Mouse (Mus musculus): Measurements from ENCODE around the gene Cct3. TPM values are rescaled to one million over a fixed set of nuclear protein-coding genes. Genes with fewer than 3 reads are reported as not detected.
A peak's percentile ranks its signal among the peaks of the same experiment; 100 is the strongest.
"Not testable (repeated sequence)": the region's sequence is repeated elsewhere in the genome, so short reads cannot be mapped to it uniquely, and the experiment has no call there.

Cct3 gene
- polyA plus RNA-seq, 1 experiment from 2014 or later = 442 TPM

GRCm38 (mm10) chr3:88339006-88339405 lies 42.1 kb downstream of the Cct3 start:
- Histone ChIP-seq H3K4me2 (no peak overlapping the region), H3K36me3 (replicated peaks) (peaks cover 24% of the 10 kb centered on the region), H3K4me1 (peaks cover 28% of the 10 kb centered on the region), H3K4me3 (no peak overlapping the region), H3K9me3 (no peaks in the 10 kb centered on the region), H3K27ac (no peak overlapping the region), H3K9ac (no peak overlapping the region), H3K27me3 (replicated peaks) (no peaks in the 10 kb centered on the region)
- WGBS = 82% methylated on average over 3 of the region's 3 CpGs
- ATAC-seq (replicated peaks) = no peak

GRCm38 (mm10) chr3:88350732-88351131 lies 53.8 kb downstream of the Cct3 start:
- 95% methylated on average over 13 of the region's 13 CpGs for WGBS
- no peak for ATAC-seq (replicated peaks)
- no peaks in the 10 kb centered on the region for H3K27me3 ChIP-seq (replicated peaks)

GRCm38 (mm10) chr3:88352907-88353306 lies 56.0 kb downstream of the Cct3 start:
- Histone ChIP-seq H3K9ac (no peak overlapping the region), H3K4me1 (no peaks in the 10 kb centered on the region), H3K4me3 (no peak overlapping the region), H3K36me3 (replicated peaks) (peaks cover 85% of the 10 kb centered on the region), H3K9me3 (no peaks in the 10 kb centered on the region), H3K27ac (no peak overlapping the region), H3K4me2 (no peak overlapping the region), H3K27me3 (replicated peaks) (no peaks in the 10 kb centered on the region)
- WGBS = 94% methylated on average over 9 of the region's 9 CpGs
- ATAC-seq (replicated peaks) = no peak

More at GRCm38 (mm10) chr3:88350732-88351131, 53.8 kb downstream of the Cct3 start:
- Histone ChIP-seq H3K9me3 (no peaks in the 10 kb centered on the region), H3K4me1 (no peaks in the 10 kb centered on the region), H3K36me3 (replicated peaks) (peaks cover 95% of the 10 kb centered on the region), H3K9ac (no peak overlapping the region), H3K27ac (no peak overlapping the region), H3K4me2 (no peak overlapping the region), H3K4me3 (no peak overlapping the region)

- Histone ChIP-seq H3K27ac (no peak overlapping the region), H3K4me2 (no peak overlapping the region), H3K4me3 (no peak overlapping the region), H3K36me3 (replicated peaks) (peaks cover 83% of the 10 kb centered on the region), H3K9ac (no peak overlapping the region), H3K4me1 (no peaks in the 10 kb centered on the region), H3K9me3 (no peaks in the 10 kb centered on the region), H3K27me3 (replicated peaks) (no peaks in the 10 kb centered on the region)
- WGBS = 92% methylated on average over 8 of the region's 8 CpGs
- no peak for ATAC-seq (replicated peaks)
These were observed 57.7 kb downstream of the Cct3 start for GRCm38 (mm10) chr3:88354396-88355165.

DNA sequence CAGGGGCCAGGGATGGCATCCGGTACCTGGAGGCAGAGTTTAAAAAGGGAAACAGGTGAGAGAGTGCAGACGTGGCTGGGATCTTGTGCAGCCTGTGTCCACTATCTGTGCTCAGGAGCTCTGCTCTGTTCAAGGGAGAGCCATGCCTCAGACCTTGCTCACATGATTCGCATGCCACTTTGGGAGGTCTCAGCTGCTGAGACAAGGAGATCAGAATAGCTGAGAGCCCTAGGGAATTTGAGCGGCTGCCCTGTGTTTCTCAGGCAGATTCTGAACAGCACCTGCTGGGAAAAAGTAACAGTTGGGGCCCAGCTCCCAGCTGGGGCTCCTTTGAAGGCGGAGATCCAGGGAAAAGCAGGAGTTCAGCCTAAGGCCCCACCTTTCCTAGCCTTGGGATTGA lies 62.7 kb downstream of the Cct3 start:
- Histone ChIP-seq H3K36me3 (replicated peaks) (peaks cover 54% of the 10 kb centered on the region), H3K4me2 (no peak overlapping the region), H3K9me3 (no peaks in the 10 kb centered on the region), H3K4me1 (no peaks in the 10 kb centered on the region), H3K9ac (no peak overlapping the region), H3K4me3 (no peak overlapping the region), H3K27ac (no peak overlapping the region), H3K27me3 (replicated peaks) (no peaks in the 10 kb centered on the region)
- WGBS = 58% methylated on average over 5 of the region's 5 CpGs
- ATAC-seq (replicated peaks) = no peak

DNA sequence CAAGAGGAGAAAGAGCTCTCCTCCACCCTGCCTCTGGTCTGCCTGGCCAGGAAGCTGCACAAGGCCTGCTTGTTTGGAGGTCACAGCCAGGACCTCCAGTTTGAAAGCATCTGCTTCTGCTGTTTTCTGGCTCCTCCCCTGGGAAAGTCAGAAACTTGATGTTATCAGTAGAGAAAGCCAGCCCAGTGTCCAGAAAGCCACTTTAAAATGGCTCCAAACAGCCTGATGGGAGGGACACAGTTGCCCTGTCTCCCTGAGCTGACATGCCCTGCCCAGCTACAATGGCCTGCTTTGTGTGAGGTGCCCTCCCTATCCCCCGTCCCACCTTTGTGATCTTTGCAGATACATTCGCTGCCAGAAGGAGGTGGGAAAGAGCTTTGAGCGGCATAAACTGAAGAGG lies 63.1 kb downstream of the Cct3 start:
- peaks cover 50% of the 10 kb centered on the region for H3K36me3 ChIP-seq (replicated peaks)
- no peak overlapping the region for H3K9ac ChIP-seq
- no peak for ATAC-seq (replicated peaks)
- H3K27ac ChIP-seq = no peak overlapping the region
- 75% methylated on average over 3 of the region's 3 CpGs for WGBS
- no peaks in the 10 kb centered on the region for H3K4me1 ChIP-seq
- H3K9me3 ChIP-seq = no peaks in the 10 kb centered on the region
- no peak overlapping the region for H3K4me2 ChIP-seq
- 0 out of 2 replicates have a peak, but pooled peaks cover 1% of the 10 kb centered on the region for H3K27me3 ChIP-seq (replicated peaks)
- H3K4me3 ChIP-seq = no peak overlapping the region

GRCm38 (mm10) chr3:88361096-88361495 lies 64.2 kb downstream of the Cct3 start:
- no peak for ATAC-seq (replicated peaks)
- Histone ChIP-seq H3K4me1 (no peaks in the 10 kb centered on the region), H3K9me3 (no peaks in the 10 kb centered on the region), H3K27me3 (replicated peaks) (peaks cover 12% of the 10 kb centered on the region), H3K4me3 (no peak overlapping the region), H3K9ac (no peak overlapping the region), H3K4me2 (no peak overlapping the region), H3K27ac (no peak overlapping the region), H3K36me3 (replicated peaks) (peaks cover 39% of the 10 kb centered on the region)
- WGBS = 82% methylated on average over 6 of the region's 6 CpGs

DNA sequence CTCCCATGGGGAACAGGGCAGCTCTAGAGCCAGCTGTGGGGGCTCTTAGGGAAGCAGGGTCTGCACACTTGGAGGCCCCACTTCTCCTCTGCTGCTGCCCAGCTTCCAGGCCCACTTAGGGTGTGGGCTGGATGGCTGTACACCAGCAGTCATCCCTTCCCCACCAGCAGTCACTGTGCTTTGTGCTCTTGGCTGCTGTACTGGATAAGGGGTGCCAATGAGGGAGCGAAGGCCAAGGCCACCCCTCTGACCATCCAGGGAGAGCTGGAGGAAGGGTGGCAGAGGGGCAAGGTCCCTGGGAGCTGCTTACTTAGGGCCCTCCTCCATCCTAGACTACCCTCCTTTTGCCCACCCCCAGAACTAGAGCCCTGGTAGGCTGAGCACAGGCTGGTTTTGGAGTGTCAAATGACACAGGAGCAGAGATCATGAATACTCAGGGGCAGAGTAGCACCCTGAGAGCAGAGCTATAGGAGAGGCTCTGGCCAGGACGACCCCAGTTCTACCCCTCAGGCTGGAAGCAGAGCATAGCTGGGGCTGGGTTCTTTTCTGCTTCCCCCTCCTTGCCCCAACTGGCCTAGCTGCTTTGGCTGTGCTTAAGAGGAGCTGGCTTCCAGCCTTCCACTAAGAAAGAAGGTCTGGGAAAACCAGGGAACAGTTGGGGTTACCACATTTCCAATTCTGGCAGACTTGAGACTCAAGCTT lies 64.8 kb downstream of the Cct3 start:
- Histone ChIP-seq H3K27me3 (replicated peaks) (peaks cover 14% of the 10 kb centered on the region), H3K4me3 (no peak overlapping the region), H3K4me2 (no peak overlapping the region), H3K36me3 (replicated peaks) (peaks cover 37% of the 10 kb centered on the region), H3K9me3 (no peaks in the 10 kb centered on the region), H3K27ac (no peak overlapping the region), H3K4me1 (no peaks in the 10 kb centered on the region), H3K9ac (no peak overlapping the region)
- no peak for ATAC-seq (replicated peaks)
- 87% methylated on average over 2 of the region's 2 CpGs for WGBS

DNA sequence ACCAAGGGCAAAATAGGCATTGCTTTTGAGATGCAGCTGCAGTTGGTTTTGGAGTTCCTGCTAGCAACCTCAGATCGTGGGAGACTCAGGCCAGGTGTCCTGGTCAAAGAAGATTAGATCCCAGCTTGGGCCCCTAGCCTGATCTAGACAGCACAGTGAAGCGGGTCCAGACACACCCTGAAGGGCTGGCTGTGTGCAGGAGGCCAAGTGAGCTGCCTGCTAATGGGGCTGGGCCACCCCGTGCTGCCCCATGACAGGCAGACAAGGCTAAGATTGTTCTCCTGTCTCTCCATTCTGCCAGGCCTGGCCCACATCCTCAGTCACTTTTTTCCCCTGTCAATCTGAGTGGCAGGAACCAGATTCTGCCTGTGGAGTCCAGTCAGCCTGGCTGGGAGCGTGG lies 66.8 kb downstream of the Cct3 start:
- no peak for ATAC-seq (replicated peaks)
- Histone ChIP-seq H3K4me1 (no peaks in the 10 kb centered on the region), H3K9me3 (no peaks in the 10 kb centered on the region), H3K27me3 (replicated peaks) (peaks cover 14% of the 10 kb centered on the region), H3K4me3 (no peak overlapping the region), H3K9ac (no peak overlapping the region), H3K27ac (0 out of 2 replicates have a peak overlapping the region, but pooled peaks have one; percentile 20), H3K36me3 (replicated peaks) (peaks cover 29% of the 10 kb centered on the region), H3K4me2 (no peak overlapping the region)
- 71% methylated on average over 4 of the region's 4 CpGs for WGBS

- Histone ChIP-seq H3K27ac (0 out of 2 replicates have a peak within 1 kb of the TSS, but pooled peaks have one; percentile 20), H3K9ac (no peak within 1 kb of the TSS), H3K9me3 (no peaks in the 10 kb centered on the region), H3K4me1 (no peaks in the 10 kb centered on the region), H3K4me3 (no peak within 1 kb of the TSS), H3K4me2 (no peak within 1 kb of the TSS), H3K27me3 (replicated peaks) (peaks cover 14% of the 10 kb centered on the region), H3K36me3 (replicated peaks) (peaks cover 22% of the 10 kb centered on the region)
- no peak for ATAC-seq (replicated peaks)
- 3% methylated on average over 16 of the region's 16 CpGs for WGBS
These were observed 67.4 kb downstream of the Cct3 start, which contains the start of gene Paqr6 for GRCm38 (mm10) chr3:88364337-88364736. Gene Paqr6, plus strand, starts transcription at chr3:88364584.

DNA sequence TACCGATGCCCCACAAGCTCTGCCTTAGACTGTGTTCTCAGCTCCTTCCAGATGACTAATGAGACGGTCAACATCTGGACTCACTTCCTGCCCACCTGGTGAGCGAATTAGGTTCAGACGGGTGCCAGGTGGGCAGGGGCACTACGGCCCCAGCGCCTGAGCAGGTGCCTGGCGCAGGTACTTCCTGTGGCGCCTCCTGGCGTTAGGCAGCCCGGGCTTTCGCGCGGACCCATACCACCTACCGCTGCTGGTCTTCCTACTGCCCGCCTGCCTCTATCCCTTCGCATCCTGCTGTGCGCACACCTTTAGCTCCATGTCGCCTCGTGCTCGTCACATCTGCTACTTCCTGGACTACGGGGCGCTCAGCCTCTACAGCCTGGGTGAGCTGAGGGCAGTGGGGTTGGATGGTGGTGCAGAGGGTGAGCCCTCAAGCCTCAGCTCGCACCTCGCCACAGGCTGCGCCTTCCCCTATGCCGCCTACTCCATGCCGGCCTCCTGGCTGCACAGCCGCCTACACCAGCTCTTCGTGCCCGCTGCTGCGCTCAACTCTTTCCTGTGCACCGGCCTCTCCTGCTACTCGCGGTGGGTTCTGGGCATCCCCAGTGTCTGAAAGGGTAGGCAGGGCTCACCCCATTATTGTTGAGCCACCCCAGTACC lies 68.9 kb downstream of the Cct3 start:
- no peak overlapping the region for H3K4me3 ChIP-seq
- H3K36me3 ChIP-seq (replicated peaks) = peaks cover 8% of the 10 kb centered on the region
- no peak for ATAC-seq (replicated peaks)
- H3K4me1 ChIP-seq = no peaks in the 10 kb centered on the region
- no peak overlapping the region for H3K27ac ChIP-seq
- H3K9me3 ChIP-seq = no peaks in the 10 kb centered on the region
- 38% methylated on average over 34 of the region's 34 CpGs for WGBS
- H3K27me3 ChIP-seq (replicated peaks) = peaks cover 14% of the 10 kb centered on the region
- no peak overlapping the region for H3K4me2 ChIP-seq
- H3K9ac ChIP-seq = no peak overlapping the region

- peak; percentile 85 for ATAC-seq (replicated peaks)
- not testable (repeated sequence) for H3K27ac ChIP-seq; H3K4me1 ChIP-seq; H3K36me3 ChIP-seq (replicated peaks); H3K9me3 ChIP-seq
- peak overlapping the region; percentile 12; the same call in 1 of the 2 replicates for H3K9ac ChIP-seq
- WGBS = 3% methylated on average over 21 of the region's 22 CpGs
- peaks cover 14% of the 10 kb centered on the region for H3K27me3 ChIP-seq (replicated peaks)
- peak overlapping the region; percentile 24 for H3K4me3 ChIP-seq
- peak overlapping the region; percentile 44 for H3K4me2 ChIP-seq
These were observed 70.0 kb downstream of the Cct3 start for GRCm38 (mm10) chr3:88366830-88367428.
